In the genomic region with DNA sequence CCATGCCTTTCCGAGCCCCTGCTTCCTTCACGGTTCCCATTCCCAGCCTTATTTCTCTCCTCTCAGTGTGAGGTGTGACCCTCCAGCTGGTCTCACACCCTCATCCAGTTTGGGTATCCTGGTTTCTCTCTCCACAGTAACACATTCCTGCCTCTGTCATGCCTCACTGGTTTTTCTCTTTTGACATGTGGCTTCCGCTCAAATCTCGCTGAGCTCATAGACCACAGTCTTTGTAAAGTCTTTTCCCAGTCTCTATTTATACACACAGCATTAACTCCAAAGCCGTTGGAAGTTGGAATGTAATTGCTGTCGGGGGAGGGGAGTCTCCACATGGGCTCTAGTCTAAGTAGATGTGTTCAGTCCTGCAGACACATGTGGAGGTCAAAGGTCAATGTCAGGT, we compare ENCODE assay signal across 8 mouse cellular contexts.
DNase-seq lines count a peak whose midpoint lies in the region; ATAC-seq and TF ChIP-seq lines count a peak whose summit lies in the region.

No protein-coding gene starts in this region.

- no peaks in the 10 kb centered on the region for H3K36me3 ChIP-seq in heart, embryonic 10.5 days
- no peaks in the 10 kb centered on the region for H3K36me3 ChIP-seq in heart, adult 2 months (ENCODE audit: control insufficient read depth, insufficient read depth, low read length)
- H3K36me3 ChIP-seq in midbrain, embryonic 11.5 days (ENCODE audit: control insufficient read depth, insufficient read depth, low read length) = no peaks in the 10 kb centered on the region
- H3K36me3 ChIP-seq in midbrain, embryonic 16.5 days (ENCODE audit: control insufficient read depth, insufficient read depth, low read length) = no peaks in the 10 kb centered on the region
- no peaks in the 10 kb centered on the region for H3K36me3 ChIP-seq in intestine, embryonic 16.5 days (ENCODE audit: control insufficient read depth, insufficient read depth, low read length)
- H3K36me3 ChIP-seq in thymus, adult 2 months (ENCODE audit: control insufficient read depth, insufficient read depth, low read length) = no peaks in the 10 kb centered on the region

- H3K27me3 ChIP-seq in heart, embryonic 10.5 days (ENCODE audit: insufficient read depth, poor library complexity, severe bottlenecking) = no peaks in the 10 kb centered on the region
- H3K27me3 ChIP-seq in heart, adult 2 months (ENCODE audit: control insufficient read depth, insufficient read depth, low read length) = no peaks in the 10 kb centered on the region
- H3K27me3 ChIP-seq in midbrain, embryonic 11.5 days (ENCODE audit: control insufficient read depth, insufficient read depth, low read length) = no peaks in the 10 kb centered on the region
- H3K27me3 ChIP-seq in midbrain, embryonic 16.5 days (ENCODE audit: control insufficient read depth, insufficient read depth, low read depth, low read length) = no peaks in the 10 kb centered on the region
- no peaks in the 10 kb centered on the region for H3K27me3 ChIP-seq in intestine, embryonic 16.5 days (replicated peaks; ENCODE audit: control insufficient read depth, insufficient read depth, low read length)
- no peaks in the 10 kb centered on the region for H3K27me3 ChIP-seq in thymus, adult 2 months (ENCODE audit: control insufficient read depth, insufficient read depth, low read length)

- peaks cover 11% of the 10 kb centered on the region for H3K4me1 ChIP-seq in heart, embryonic 10.5 days
- no peaks in the 10 kb centered on the region for H3K4me1 ChIP-seq in heart, adult 2 months (ENCODE audit: control insufficient read depth, insufficient read depth, low read length)
- peaks cover 8% of the 10 kb centered on the region for H3K4me1 ChIP-seq in midbrain, embryonic 11.5 days (ENCODE audit: control insufficient read depth, insufficient read depth, low read length)
- peaks cover 4% of the 10 kb centered on the region; the same call in 1 of the 2 replicates for H3K4me1 ChIP-seq in midbrain, embryonic 16.5 days (ENCODE audit: control insufficient read depth, insufficient read depth, low read length)
- H3K4me1 ChIP-seq in intestine, embryonic 16.5 days (ENCODE audit: control insufficient read depth, insufficient read depth, low read length) = 0 out of 2 replicates have a peak, but pooled peaks cover 3% of the 10 kb centered on the region
- peaks cover 9% of the 10 kb centered on the region for H3K4me1 ChIP-seq in thymus, adult 2 months (replicated peaks; ENCODE audit: control insufficient read depth, insufficient read depth, low read length)

- TF ChIP-seq POLR2A in heart, adult 2 months (IDR thresholded peaks at IDR 0.05; ENCODE audit: insufficient read depth, low read depth, low read length) = no peak
- TF ChIP-seq POLR2A in thymus, adult 2 months (IDR thresholded peaks at IDR 0.05; ENCODE audit: control insufficient read depth, extremely low read depth, insufficient read depth, low read length, poor library complexity) = no peak

- H3K9ac ChIP-seq in heart, adult 2 months (ENCODE audit: low read depth, low read length) = no peak overlapping the region
- no peak overlapping the region for H3K9ac ChIP-seq in midbrain, embryonic 11.5 days (ENCODE audit: low read length)
- H3K9ac ChIP-seq in midbrain, embryonic 16.5 days (ENCODE audit: low read depth, low read length) = no peak overlapping the region
- H3K9ac ChIP-seq in intestine, embryonic 16.5 days (ENCODE audit: low read depth, low read length) = no peak overlapping the region

- peak; percentile 72 for DNase-seq in heart, embryonic 10.5 days (ENCODE audit: low spot score)
- no peak for DNase-seq in heart, adult 2 months
- DNase-seq in midbrain, embryonic 11.5 days (ENCODE audit: low spot score, missing footprints) = peak; percentile 88
- no peak for DNase-seq in frontal cortex, postnatal 36 days (ENCODE audit: low spot score in 2 of 2)
- DNase-seq in thymus, adult 2 months = no peak
- no peak for DNase-seq in gastrocnemius, postnatal 10 days

- WGBS in heart, embryonic 10.5 days = 39% methylated on average over 6 of the region's 6 CpGs
- WGBS in heart, adult 2 months = 44% methylated on average over 6 of the region's 6 CpGs
- WGBS in midbrain, embryonic 11.5 days = 39% methylated on average over 6 of the region's 6 CpGs
- 31% methylated on average over 6 of the region's 6 CpGs for WGBS in midbrain, embryonic 16.5 days
- WGBS in intestine, embryonic 16.5 days = 28% methylated on average over 6 of the region's 6 CpGs
- 8% methylated on average over 6 of the region's 6 CpGs for WGBS in thymus, adult 2 months

- intact Hi-C loops in heart, adult 2 months (cut with DNase I) = no loop called here

- TF ChIP-seq CTCF in heart, adult 2 months (IDR thresholded peaks at IDR 0.05) = no peak
- TF ChIP-seq CTCF in thymus, adult 2 months (IDR thresholded peaks at IDR 0.05; ENCODE audit: borderline replicate concordance, control insufficient read depth, extremely low read depth, insufficient read depth, low read length, poor library complexity) = no peak

- no peak overlapping the region for H3K4me3 ChIP-seq in heart, embryonic 10.5 days
- no peak overlapping the region for H3K4me3 ChIP-seq in heart, adult 2 months
- no peak overlapping the region for H3K4me3 ChIP-seq in midbrain, embryonic 11.5 days (ENCODE audit: low read depth, low read length)
- no peak overlapping the region for H3K4me3 ChIP-seq in midbrain, embryonic 16.5 days (ENCODE audit: low read depth, low read length)
- no peak overlapping the region for H3K4me3 ChIP-seq in intestine, embryonic 16.5 days (ENCODE audit: low read length)
- no peak overlapping the region for H3K4me3 ChIP-seq in thymus, adult 2 months (ENCODE audit: control insufficient read depth, insufficient read depth, low read length)

- ATAC-seq in midbrain, embryonic 11.5 days (ENCODE audit: low FRiP score) = no peak
- no peak for ATAC-seq in midbrain, embryonic 16.5 days
- ATAC-seq in intestine, embryonic 16.5 days = peak; percentile 64

- H3K9me3 ChIP-seq in heart, embryonic 10.5 days = no peaks in the 10 kb centered on the region
- H3K9me3 ChIP-seq in midbrain, embryonic 11.5 days (ENCODE audit: control insufficient read depth, low read length) = no peaks in the 10 kb centered on the region
- no peaks in the 10 kb centered on the region for H3K9me3 ChIP-seq in midbrain, embryonic 16.5 days (replicated peaks; ENCODE audit: control insufficient read depth, low read length, poor library complexity, severe bottlenecking)
- H3K9me3 ChIP-seq in intestine, embryonic 16.5 days (ENCODE audit: control insufficient read depth, low read length) = no peaks in the 10 kb centered on the region

- no peak overlapping the region for H3K27ac ChIP-seq in heart, embryonic 10.5 days
- no peak overlapping the region for H3K27ac ChIP-seq in heart, adult 2 months
- H3K27ac ChIP-seq in midbrain, embryonic 11.5 days (ENCODE audit: low read depth, low read length) = no peak overlapping the region
- no peak overlapping the region for H3K27ac ChIP-seq in midbrain, embryonic 16.5 days (ENCODE audit: low read length)
- no peak overlapping the region for H3K27ac ChIP-seq in intestine, embryonic 16.5 days (ENCODE audit: low read length)
- H3K27ac ChIP-seq in thymus, adult 2 months (ENCODE audit: control insufficient read depth, insufficient read depth, low read length) = no peak overlapping the region

- H3K4me2 ChIP-seq in midbrain, embryonic 11.5 days = no peak overlapping the region
- no peak overlapping the region for H3K4me2 ChIP-seq in midbrain, embryonic 16.5 days (ENCODE audit: low read length)
- H3K4me2 ChIP-seq in intestine, embryonic 16.5 days (ENCODE audit: low read depth, low read length) = no peak overlapping the region

- TF ChIP-seq EP300 in heart, adult 2 months (IDR thresholded peaks at IDR 0.05; ENCODE audit: insufficient read depth, low read depth, low read length) = no peak

- H3K79me2 ChIP-seq in heart, adult 2 months (replicated peaks; ENCODE audit: control insufficient read depth, insufficient read depth, low read length) = no peaks in the 10 kb centered on the region

Comparison
In these comparisons a context has a peak if more than half of its experiments do, and no peak if none do; other contexts are left out.
1. DNase-seq: peak in heart, embryonic 10.5 days (single experiment) and midbrain, embryonic 11.5 days (single experiment); none in heart, adult 2 months (0 of 2), frontal cortex, postnatal 36 days (0 of 2), thymus, adult 2 months (single experiment) and gastrocnemius, postnatal 10 days (single experiment).